Mouse (Mus musculus): Measurements from ENCODE around the gene Zfp54.
A peak's percentile ranks its signal among the peaks of the same experiment; 100 is the strongest.
"Not testable (repeated sequence)": the region's sequence is repeated elsewhere in the genome, so short reads cannot be mapped to it uniquely, and the experiment has no call there.

The Zfp54 gene

DNA sequence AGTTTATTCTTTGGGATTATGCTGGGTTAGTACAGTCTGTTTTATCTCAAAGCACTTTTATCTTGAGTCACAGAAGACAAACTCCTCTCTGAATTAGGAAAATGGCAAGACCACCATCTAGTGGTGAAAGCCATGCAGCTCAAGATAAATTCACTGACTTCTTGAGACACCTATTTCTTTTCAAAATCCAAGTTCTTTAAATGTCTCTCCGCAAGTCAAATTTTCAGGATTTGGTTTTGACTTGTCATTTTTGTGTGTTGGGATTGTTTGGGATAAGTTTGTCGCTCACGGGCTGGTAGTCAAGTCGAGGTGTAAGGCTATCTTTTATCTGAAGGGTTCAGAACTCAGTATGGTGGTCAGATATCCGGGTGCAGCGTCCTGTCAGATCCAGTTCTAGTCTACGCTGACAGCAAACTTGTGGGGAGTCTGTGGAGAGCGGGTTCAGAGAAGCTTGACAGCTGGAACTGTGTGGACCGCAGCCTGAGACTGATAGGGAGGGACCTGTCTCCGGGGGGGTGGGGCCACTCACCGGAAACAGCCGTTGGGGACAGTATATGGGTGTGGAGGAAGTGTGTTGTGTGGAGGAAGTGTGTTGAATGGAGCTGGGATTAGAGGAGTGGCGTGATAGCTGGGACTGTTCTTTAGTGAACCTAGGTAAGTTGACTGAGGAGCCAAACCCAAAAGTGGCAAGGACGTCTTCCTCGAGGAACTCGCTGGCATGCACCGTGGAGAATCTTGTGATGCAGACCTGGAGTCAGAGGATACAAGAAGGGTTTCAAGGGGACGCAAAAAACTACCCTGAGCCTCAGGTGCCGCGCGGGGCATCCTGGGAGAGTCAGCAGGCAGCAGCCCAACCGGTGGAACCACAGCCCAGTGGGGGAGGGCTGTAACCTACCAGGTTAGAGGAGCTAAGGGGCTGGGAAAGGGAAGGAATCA is at the start of gene Zfp54:
Gene Zfp54 (plus strand): TSS at position 564 of the 936 bp plus-strand sequence.
- DNase-seq: peak; percentile 23

DNA sequence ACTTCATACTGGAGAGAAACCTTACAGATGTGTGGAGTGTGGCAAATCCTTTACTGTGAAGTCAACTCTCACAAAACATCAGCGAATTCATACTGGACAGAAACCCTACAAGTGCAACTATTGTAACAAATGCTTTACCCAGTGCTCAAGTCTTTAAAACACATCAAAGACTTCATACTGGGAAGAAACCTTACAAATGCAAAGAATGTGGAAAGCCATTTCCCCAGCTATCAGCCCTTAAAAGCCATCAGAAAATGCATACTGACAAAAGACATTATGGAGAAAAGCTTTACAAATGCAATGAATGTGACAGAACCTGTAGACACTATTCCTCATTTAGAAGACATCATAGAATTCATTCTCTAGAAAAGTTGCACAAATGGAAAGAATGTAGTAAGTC is 47.7 kb upstream of the Zfp54 start:
- no peak for DNase-seq

DNA sequence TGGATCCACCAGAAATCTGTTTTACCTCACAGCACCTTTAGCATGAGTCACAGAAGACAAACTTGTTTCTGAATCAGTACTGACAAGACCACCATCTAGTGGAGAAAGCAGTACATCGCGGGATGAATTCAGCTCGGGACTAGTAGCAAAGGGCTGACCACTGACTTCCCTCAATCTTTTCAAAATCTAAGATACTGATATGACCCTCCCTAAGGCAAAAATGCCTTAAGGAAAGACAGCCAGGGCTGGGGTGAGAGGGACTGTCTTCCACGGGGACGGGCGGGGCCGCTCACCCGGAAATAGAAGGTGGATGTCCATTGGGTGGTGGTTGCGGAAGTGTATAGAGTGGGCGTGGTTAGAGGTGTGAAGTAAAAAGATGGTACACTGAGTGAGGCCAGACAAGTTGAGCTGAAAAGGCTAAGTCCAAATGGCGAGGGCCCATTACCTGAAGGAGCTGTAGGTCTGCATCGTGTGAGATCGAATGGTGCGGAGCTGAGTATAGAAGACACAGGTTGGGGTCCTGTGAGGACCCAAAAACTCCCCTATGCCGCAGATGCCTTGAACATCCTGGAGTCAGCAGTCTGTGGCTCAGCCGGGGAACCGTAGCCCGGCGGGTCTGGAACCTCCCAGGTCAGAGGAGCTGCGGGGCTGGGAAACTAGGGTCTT is 39.5 kb upstream of the Zfp54 start, which contains the start of gene Zfp677:
Gene Zfp677 (plus strand): TSS at position 358 of the 666 bp plus-strand sequence.
- peak; percentile 51 for DNase-seq

DNA sequence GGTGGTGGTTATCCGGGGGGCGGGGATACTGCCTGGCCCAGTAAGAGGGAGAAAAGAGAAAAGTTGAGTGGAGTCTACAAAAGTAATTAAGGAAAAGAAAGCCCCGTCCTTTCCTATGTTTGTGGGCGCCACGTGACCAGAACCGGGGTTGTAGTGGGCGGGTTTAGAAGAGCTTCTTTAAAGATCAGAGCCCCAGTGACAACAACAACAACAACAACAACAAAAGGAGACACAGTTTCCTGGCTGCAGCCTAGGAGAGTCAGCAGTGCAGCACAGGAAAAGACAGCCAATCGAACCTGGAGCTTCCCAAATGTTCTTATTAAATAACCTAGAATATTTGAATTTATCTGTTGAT is 39.0 kb upstream of the Zfp54 start:
- no peak for DNase-seq

DNA sequence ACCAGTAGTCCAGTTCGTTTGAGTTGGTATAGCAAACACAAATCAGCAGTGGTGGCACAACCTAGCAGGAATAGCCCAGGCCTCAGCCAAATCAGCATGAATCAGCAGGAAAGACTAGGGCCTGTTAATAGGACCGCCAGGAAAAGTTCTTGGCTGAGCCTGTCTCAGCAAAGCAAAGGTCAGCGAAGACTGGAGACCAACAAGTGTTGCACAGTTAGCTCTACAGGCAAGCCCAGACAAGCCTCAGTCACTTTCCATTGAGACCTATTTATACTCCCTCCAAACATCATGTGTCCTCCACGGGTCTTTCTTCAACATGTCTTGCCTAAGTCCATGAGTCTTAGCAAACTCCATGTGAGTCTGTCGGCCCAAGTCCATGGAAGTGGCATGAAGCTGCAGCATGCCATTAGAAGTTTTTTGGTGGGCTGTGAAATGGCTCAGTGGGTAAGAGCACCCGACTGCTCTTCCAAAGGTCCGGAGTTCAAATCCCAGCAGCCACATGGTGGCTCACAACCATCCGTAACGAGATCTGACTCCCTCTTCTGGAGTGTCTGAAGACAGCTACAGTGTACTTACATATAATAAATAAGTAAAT is 15.9 kb downstream of the Zfp54 start:
- not testable (repeated sequence) for DNase-seq

DNA sequence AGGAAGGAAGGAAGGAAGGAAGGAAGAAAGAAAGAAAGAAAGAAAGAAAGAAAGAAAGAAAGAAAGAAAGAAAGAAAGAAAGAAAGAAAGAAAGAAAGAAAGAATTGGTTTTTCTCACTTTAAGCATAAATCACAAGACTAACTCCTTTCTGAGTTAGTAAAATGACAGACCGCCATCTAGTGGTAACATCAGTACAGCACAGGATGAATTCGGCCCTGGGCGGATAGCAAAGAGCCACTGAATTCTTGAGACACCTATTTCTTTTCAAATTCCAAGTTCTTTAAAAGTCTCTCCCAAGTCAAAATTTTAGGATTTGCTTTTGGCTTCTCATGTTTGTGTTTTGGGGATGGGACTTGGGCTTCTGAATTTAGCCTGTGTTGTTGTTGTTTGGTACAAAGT is 26.6 kb downstream of the Zfp54 start:
- peak; percentile 67 for DNase-seq

DNA sequence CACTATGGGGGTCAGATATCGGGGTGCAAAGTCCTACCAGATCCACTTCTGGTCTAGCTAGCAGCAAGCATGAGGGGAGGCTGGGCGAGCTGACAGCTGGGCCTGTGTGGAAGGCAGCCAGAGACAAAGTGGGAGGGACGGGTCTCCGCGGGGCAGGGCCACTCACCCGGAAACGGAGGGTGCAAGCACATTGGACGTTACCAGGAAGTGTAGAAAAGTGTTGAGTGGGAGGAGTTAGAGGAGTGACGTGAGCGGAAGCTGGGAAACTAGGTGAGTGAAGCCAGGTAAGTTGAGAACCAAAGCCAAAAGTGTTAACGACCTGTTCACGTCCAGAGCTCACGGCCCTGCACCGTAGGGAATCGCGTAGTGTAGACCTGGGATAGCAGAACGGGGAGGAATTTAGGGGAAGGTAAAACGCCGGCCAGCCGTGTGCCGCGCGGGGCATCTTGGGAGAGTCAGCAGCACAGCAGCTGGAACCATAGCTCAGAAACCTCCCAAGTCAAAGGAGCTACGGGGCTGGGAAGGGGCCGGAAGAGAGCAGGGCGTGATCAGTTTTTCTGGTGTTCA is 27.2 kb downstream of the Zfp54 start, which contains the start of gene Zfp51:
Gene Zfp51 (plus strand): TSS at position 237 of the 567 bp plus-strand sequence.
- DNase-seq: peak; percentile 81

DNA sequence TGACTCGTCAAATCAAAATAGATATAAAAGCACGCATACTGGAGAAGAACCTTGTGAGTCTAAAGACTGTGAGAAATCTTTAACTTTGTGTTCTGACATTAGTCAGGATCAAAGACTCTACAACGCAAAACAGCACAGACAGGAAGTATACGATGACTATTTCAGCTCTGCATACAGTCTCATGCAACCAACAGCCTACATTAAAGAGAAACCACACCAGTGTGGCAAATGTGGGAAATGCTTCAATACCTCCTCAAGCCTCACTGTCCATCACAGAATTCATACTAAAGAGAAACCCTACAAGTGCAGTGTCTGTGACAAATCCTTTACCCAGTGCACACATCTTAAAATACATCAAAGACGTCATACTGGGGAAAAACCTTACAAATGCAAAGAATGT is 40.5 kb downstream of the Zfp54 start:
- DNase-seq: no peak

DNA sequence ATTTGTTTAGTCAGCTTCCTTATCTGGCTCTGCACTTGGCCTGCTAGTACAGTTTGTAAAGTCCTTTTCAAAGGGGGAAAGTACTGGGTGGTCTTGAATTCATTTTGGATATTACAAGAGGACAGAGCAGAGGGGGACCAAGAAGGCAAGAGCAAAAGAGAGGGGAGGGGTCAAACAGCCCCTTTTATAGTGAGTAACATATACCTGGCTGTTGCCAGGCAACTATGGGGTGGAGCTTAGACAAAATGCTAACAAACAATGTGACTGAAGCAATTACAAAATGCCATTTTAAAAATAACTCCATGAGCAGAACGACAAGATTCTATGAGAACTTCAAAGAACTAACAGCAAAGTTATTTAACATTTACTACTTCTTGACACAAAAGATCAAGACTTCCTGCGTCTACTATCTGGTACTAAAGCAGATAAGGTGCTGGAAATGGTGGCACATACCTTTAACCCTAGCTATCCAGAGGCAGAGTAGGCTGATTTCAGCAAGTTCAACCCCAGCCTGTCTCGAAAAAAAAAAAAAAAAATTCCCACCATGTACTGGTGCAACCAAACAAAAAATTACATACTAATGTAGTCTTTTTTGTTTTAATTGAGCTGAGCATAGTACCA is 49.1 kb downstream of the Zfp54 start:
- no peak for DNase-seq

DNA sequence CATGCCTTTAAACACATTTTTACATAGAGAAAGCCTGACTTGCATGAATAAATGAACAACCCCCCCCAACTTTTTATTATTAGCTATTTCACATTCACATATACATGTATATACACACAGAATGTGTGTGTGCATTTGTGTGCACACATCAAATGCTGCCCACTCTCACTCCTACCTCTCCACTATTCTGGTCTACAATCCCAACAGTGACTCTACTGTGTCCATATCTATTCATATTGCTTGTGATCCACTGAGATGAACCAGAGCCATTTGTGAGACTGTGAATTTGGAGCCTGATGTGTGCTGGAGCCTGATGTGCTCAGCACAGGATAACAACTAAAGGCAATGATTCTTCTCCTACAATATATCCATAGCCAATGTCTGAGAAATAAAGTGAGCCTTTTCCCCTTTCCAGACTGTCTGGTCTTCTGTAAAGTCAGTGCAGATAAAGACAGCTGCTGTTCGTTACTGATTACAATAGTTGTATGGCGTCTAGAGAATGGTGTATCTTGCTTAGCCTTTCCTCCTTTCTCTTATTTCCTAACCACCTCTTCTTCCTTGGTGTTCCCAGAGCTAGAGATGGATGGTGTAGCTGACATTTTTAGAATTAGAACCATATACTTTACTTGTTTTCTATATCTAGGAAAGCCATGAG is 49.8 kb downstream of the Zfp54 start:
- DNase-seq: no peak

DNA sequence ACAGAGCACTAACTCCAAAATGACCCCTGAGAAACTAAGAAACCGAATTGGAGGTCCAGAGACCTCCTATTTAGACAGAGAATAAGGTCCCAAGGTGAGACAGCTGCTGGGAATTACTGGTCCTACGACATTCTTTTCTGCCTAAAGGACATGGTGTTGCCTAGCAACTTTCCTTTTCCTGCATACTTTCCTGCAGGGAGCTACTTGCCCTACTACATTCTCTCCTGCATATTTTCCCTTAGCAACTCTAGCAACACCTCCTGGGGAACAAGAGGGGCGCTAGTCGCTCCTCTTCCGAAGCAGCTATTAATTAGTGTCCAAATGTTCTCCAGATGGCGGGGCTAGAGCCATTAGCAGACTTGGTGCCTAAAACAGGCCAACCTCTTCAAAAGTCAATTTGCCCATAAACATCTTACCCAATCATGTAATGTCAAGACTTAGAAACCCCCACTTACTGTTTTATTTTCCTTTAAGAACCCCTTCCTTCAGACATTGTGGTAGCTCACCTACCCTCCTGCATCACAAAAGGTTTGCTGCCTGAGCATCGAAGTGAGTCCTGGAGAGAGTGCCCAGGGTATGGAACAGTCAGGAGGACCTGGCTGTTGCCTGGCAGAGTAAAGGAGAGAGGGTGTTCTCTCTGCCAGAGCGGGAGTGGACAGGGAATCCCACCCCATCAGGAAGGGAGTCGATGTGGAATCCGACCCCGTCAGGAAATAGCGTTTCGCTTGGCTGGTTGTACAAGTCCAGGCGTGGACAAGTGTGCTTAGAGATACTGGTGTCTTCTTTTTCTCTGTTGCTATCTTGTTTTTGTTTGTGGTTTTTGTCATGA is 50.5 kb downstream of the Zfp54 start:
- DNase-seq: no peak

DNA sequence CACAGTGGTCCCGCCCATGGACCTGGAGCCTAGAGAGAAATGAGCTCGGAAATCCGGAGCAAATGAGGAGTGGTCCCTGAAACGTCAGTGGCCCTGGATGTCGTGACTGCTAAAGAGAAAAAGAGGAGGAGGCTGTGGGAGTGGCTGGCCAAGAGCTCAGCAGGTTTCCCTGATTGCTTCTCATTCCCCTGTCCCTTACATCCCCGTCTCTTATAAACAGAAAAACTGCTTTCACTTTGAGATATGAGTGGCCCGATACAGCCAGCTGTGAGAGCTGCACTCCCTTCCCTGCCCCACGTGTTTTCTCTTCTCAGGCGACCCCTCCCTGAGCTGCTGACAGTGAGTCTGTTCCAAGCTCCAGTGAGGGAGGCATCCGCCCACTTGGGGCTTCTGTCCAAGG is 51.7 kb downstream of the Zfp54 start:
- DNase-seq: not testable (repeated sequence)

DNA sequence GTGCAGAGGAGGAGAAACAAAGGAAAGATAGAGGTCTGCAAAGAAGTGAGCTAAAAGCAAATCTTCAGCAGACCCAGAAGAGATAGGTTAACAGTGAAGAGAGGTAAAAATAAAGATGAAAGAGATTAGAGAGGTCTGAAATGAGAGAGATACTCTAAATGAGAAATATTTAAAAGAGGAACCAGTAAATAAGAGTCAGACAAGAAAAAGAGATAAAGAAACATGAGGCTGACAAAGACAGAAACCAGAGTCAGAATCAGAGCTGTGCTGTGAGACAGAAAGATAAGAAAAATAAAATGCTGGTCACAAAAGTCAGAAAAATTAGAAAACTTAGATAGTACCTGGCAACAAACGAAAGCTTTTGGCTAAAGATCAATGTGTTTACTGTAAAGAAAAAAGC is 52.3 kb downstream of the Zfp54 start:
- not testable (repeated sequence) for DNase-seq

DNA sequence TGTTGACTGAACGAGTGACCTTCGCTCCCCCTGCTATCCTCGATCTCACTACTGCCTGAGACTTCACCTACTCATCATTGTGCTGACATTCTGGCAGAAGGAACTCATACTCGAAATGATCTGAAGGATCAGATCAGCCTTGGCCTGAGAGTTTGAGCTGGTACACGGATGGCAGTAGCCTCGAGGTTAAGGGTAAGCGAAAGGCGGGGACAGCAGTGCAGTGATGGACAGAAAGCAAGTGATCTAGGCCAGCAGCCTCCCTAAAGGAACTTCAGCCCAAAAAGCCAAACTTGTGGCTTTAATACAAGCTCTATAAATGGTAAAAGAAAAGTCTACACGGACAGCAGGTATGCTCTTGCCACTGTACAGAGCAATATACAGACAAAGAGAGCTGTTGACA is 53.3 kb downstream of the Zfp54 start:
- DNase-seq: not testable (repeated sequence)

DNA sequence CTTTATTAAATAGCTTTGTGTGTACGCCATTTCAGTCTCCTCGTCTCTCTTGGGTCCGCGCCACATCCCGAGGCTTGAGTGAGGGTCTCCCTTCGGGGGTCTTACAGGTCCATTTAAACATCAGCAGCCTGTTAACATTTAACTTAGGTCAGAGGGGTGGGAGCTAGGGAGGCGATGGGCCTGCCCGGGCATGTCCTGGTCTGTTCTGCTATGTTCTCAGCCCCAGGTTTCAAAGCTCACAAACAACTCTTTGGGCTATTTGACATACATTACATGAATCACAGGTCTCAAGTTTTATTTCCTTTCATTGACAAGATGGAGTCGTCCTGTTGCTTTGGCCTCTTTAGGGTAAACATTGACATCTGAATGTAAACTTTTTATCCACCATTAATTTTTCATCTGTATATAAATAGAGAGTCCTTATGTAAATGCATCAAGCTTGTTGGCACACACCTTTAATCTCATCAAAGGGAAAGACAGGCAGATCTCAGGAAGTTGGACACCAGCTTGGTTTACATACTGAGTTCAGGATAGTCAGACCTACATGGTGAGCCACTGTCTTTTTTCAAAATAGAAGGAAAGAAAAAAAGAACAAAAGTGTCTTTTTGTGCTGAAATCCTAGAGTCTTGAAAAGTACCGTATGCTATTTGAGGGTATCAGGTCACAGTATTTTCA is 55.2 kb downstream of the Zfp54 start:
- not testable (repeated sequence) for DNase-seq
